Comparison of ENCODE assay signal across 22 mouse cellular contexts in the genomic region with DNA sequence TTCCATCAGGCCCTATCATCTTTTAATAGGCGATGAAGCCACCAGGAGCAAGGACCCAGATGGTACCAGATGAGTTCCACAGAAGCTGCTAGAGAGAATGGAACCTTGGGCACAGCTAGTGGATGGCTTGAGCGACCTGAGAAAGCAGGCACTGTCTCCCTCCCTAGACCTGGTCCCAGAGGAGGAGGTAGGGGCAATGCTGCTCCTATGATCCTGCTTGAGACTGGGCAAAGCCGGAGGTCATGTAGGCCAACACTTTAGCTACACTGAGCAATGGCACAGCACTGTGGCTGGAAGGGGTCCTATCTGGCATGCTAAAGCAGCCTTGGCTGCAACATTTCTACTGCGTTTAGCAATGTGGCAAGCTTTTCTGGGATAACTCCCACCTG. TPM values are rescaled to one million over a fixed set of nuclear protein-coding genes. Genes with fewer than 3 reads are reported as not detected.
DNase-seq lines count a peak whose midpoint lies in the region; ATAC-seq and TF ChIP-seq lines count a peak whose summit lies in the region.
"Had no signal": no experiment of that assay in that cellular context is flagged by ENCODE, and none has a peak within 500 bp of the region (broad histone marks: within the 10 kb centered on the region; RNA-seq: fewer than 3 reads in every experiment).

No protein-coding gene starts in this region.

- no peak overlapping the region for H3K4me2 ChIP-seq in heart, postnatal 0 days (ENCODE audit: low read depth, low read length)
- H3K4me2 ChIP-seq in liver, embryonic 12.5 days: peak overlapping the region; percentile 11
- H3K4me2 ChIP-seq in liver, postnatal 0 days (ENCODE audit: low read depth, low read length): no peak overlapping the region
- H3K4me2 ChIP-seq in intestine, embryonic 15.5 days (replicated peaks): peak overlapping the region; percentile 28; the same call in 1 of the 2 replicates
- H3K4me2 ChIP-seq in liver, embryonic 16.5 days (ENCODE audit: low read depth, low read length): no peak overlapping the region

- 0 out of 2 replicates have a peak, but pooled peaks cover 6% of the 10 kb centered on the region for H3K27me3 ChIP-seq in heart, postnatal 0 days (ENCODE audit: control insufficient read depth, insufficient read depth, low read length)
- peaks cover 43% of the 10 kb centered on the region for H3K27me3 ChIP-seq in liver, embryonic 12.5 days (replicated peaks)
- peaks cover 18% of the 10 kb centered on the region for H3K27me3 ChIP-seq in liver, postnatal 0 days (ENCODE audit: insufficient read depth, low read length)
- peaks cover 20% of the 10 kb centered on the region for H3K27me3 ChIP-seq in intestine, embryonic 15.5 days (replicated peaks)
- H3K27me3 ChIP-seq in liver, embryonic 16.5 days (ENCODE audit: control insufficient read depth, insufficient read depth, low read depth, low read length): peaks cover 14% of the 10 kb centered on the region

- peaks cover 27% of the 10 kb centered on the region for H3K4me1 ChIP-seq in heart, postnatal 0 days (ENCODE audit: control insufficient read depth, insufficient read depth)
- peaks cover 88% of the 10 kb centered on the region for H3K4me1 ChIP-seq in liver, embryonic 12.5 days
- H3K4me1 ChIP-seq in liver, postnatal 0 days (ENCODE audit: insufficient read depth): peaks cover 31% of the 10 kb centered on the region
- peaks cover 72% of the 10 kb centered on the region for H3K4me1 ChIP-seq in intestine, embryonic 15.5 days (replicated peaks)
- peaks cover 37% of the 10 kb centered on the region for H3K4me1 ChIP-seq in liver, embryonic 16.5 days (ENCODE audit: control insufficient read depth, low read depth, low read length)

- H3K27ac ChIP-seq in heart, postnatal 0 days (ENCODE audit: low read depth): peak overlapping the region; percentile 77; the same call in 1 of the 2 replicates
- peak overlapping the region; percentile 45 for H3K27ac ChIP-seq in liver, embryonic 12.5 days
- no peak overlapping the region for H3K27ac ChIP-seq in liver, postnatal 0 days (ENCODE audit: low read depth)
- H3K27ac ChIP-seq in intestine, embryonic 15.5 days: no peak overlapping the region
- 0 out of 2 replicates have a peak overlapping the region, but pooled peaks have one; percentile 8 for H3K27ac ChIP-seq in liver, embryonic 16.5 days (ENCODE audit: low read length)
- H3K27ac ChIP-seq: liver, embryonic 14.5 days had no signal

- TF ChIP-seq EP300 in heart, postnatal 0 days (IDR thresholded peaks at IDR 0.05; ENCODE audit: low read depth): no peak
- no peak for TF ChIP-seq EP300 in liver, postnatal 0 days (IDR thresholded peaks at IDR 0.05; ENCODE audit: low read depth)

- ATAC-seq in heart, postnatal 0 days (ENCODE audit: insufficient read depth, low read depth): no peak
- ATAC-seq in liver, embryonic 12.5 days: no peak
- ATAC-seq in liver, postnatal 0 days: no peak
- ATAC-seq in intestine, embryonic 15.5 days: no peak
- ATAC-seq in liver, embryonic 16.5 days (ENCODE audit: low read depth): no peak
- ATAC-seq: forebrain, postnatal 0 days had no signal

- no peak overlapping the region for H3K4me3 ChIP-seq in heart, postnatal 0 days (ENCODE audit: low read depth, low read length)
- H3K4me3 ChIP-seq in liver, embryonic 12.5 days: no peak overlapping the region
- H3K4me3 ChIP-seq in liver, postnatal 0 days (ENCODE audit: low read depth, low read length): no peak overlapping the region
- H3K4me3 ChIP-seq in intestine, embryonic 15.5 days (replicated peaks): no peak overlapping the region
- H3K4me3 ChIP-seq in liver, embryonic 16.5 days (ENCODE audit: low read depth, low read length): no peak overlapping the region
- H3K4me3 ChIP-seq: embryonic facial prominence, embryonic 10.5 days; megakaryocyte, embryonic 14.5 days had no signal

- H3K9me3 ChIP-seq in heart, postnatal 0 days (replicated peaks; ENCODE audit: control insufficient read depth, low read length): no peaks in the 10 kb centered on the region
- H3K9me3 ChIP-seq in liver, embryonic 12.5 days (replicated peaks): no peaks in the 10 kb centered on the region
- no peaks in the 10 kb centered on the region for H3K9me3 ChIP-seq in liver, postnatal 0 days (ENCODE audit: low read length)
- no peaks in the 10 kb centered on the region for H3K9me3 ChIP-seq in intestine, embryonic 15.5 days
- no peaks in the 10 kb centered on the region for H3K9me3 ChIP-seq in liver, embryonic 16.5 days (replicated peaks; ENCODE audit: control insufficient read depth, low read length)
- H3K9me3 ChIP-seq: embryonic facial prominence, embryonic 10.5 days; megakaryocyte, embryonic 14.5 days had no signal

- no peak overlapping the region for H3K9ac ChIP-seq in heart, postnatal 0 days (replicated peaks; ENCODE audit: low read depth, low read length)
- H3K9ac ChIP-seq in liver, embryonic 12.5 days: no peak overlapping the region
- no peak overlapping the region for H3K9ac ChIP-seq in liver, postnatal 0 days (replicated peaks)
- H3K9ac ChIP-seq in intestine, embryonic 15.5 days: no peak overlapping the region
- H3K9ac ChIP-seq in liver, embryonic 16.5 days (ENCODE audit: low read depth, low read length): no peak overlapping the region
- H3K9ac ChIP-seq: forebrain, postnatal 0 days; liver, embryonic 14.5 days had no signal

- DNase-seq in heart, postnatal 0 days (ENCODE audit: low spot score): no peak
- no peak for DNase-seq in heart, postnatal 4 days
- no peak for DNase-seq in liver, postnatal 0 days
- DNase-seq in ovary, adult 18-20 months (ENCODE audit: low spot score): no peak
- DNase-seq: adrenal gland, postnatal 14 days; cerebellum, adult 18-20 months; forebrain, postnatal 0 days; gastrocnemius, postnatal 14 days; lung, postnatal 14 days; thymus, adult 2 months had no signal

- WGBS in heart, postnatal 0 days: 78% methylated on average over 4 of the region's 4 CpGs
- whole genome bisulfite sequencing in liver, embryonic 12.5 days (ENCODE audit: insufficient replicate concordance): 78% methylated on average over 4 of the region's 4 CpGs
- 77% methylated on average over 4 of the region's 4 CpGs for WGBS in liver, postnatal 0 days (ENCODE audit: insufficient replicate concordance)
- WGBS in intestine, embryonic 15.5 days: 80% methylated on average over 4 of the region's 4 CpGs
- WGBS in liver, embryonic 16.5 days (ENCODE audit: insufficient replicate concordance): 71% methylated on average over 4 of the region's 4 CpGs

- no peak for TF ChIP-seq CTCF in heart, postnatal 0 days (IDR thresholded peaks at IDR 0.05; ENCODE audit: low read depth)
- no peak for TF ChIP-seq CTCF in liver, postnatal 0 days (IDR thresholded peaks at IDR 0.05; ENCODE audit: low read depth)

- H3K36me3 ChIP-seq in heart, postnatal 0 days (replicated peaks; ENCODE audit: control insufficient read depth, insufficient read depth, low read length): no peaks in the 10 kb centered on the region
- no peaks in the 10 kb centered on the region for H3K36me3 ChIP-seq in liver, embryonic 12.5 days
- H3K36me3 ChIP-seq in liver, postnatal 0 days (replicated peaks; ENCODE audit: insufficient read depth, low read length): no peaks in the 10 kb centered on the region
- no peaks in the 10 kb centered on the region for H3K36me3 ChIP-seq in intestine, embryonic 15.5 days
- H3K36me3 ChIP-seq in liver, embryonic 16.5 days (ENCODE audit: control insufficient read depth, insufficient read depth): no peaks in the 10 kb centered on the region
- H3K36me3 ChIP-seq: embryonic facial prominence, embryonic 10.5 days had no signal

RNA-seq across cellular contexts. Expression of a gene that starts 4.9 kb away (rescaled TPM):
- total RNA-seq in heart, postnatal 0 days (2014; rRNA removed; ENCODE audit: low replicate concordance): 34.1 and 38.1 TPM in 2 replicates
- polyA plus RNA-seq in heart, postnatal 0 days (2015; fragmentation: Nextera tagmentation; extraction: Ambion mirVana): 8.8 and 9.6 TPM in 2 replicates
- total RNA-seq in heart, postnatal 4 days (2021): 10 to 100 TPM; 31.2 to 33.4 TPM
- polyA plus RNA-seq in liver, embryonic 12.5 days (2016; fragmentation: Nextera tagmentation; extraction: Ambion mirVana): 5.9 and 6.2 TPM in 2 replicates
- polyA plus RNA-seq in liver, postnatal 0 days (2015; fragmentation: Nextera tagmentation; extraction: Ambion mirVana): 1.3 and 1.7 TPM in 2 replicates
- 14.3 and 19.3 TPM in 2 replicates for polyA plus RNA-seq in intestine, embryonic 15.5 days (2015; fragmentation: Nextera tagmentation; extraction: Ambion mirVana)
- 1.1 and 1.3 TPM in 2 replicates for polyA plus RNA-seq in liver, embryonic 16.5 days (2015; fragmentation: Nextera tagmentation; extraction: Ambion mirVana)

RNA-seq across cellular contexts. Expression of a gene that starts 21.0 kb away (rescaled TPM):
- total RNA-seq in heart, postnatal 0 days (2014; rRNA removed; ENCODE audit: low replicate concordance): 4.9 and 8.6 TPM in 2 replicates
- polyA plus RNA-seq in heart, postnatal 0 days (2015; fragmentation: Nextera tagmentation; extraction: Ambion mirVana): 4.4 and 5.2 TPM in 2 replicates
- total RNA-seq in heart, postnatal 4 days (2021): 1 to 10 TPM; 4.4 to 5.8 TPM
- 7.2 and 7.4 TPM in 2 replicates for polyA plus RNA-seq in liver, embryonic 12.5 days (2016; fragmentation: Nextera tagmentation; extraction: Ambion mirVana)
- polyA plus RNA-seq in liver, postnatal 0 days (2015; fragmentation: Nextera tagmentation; extraction: Ambion mirVana): 5.4 and 6.0 TPM in 2 replicates
- 16.4 and 18.5 TPM in 2 replicates for polyA plus RNA-seq in intestine, embryonic 15.5 days (2015; fragmentation: Nextera tagmentation; extraction: Ambion mirVana)
- 6.5 and 6.6 TPM in 2 replicates for polyA plus RNA-seq in liver, embryonic 16.5 days (2015; fragmentation: Nextera tagmentation; extraction: Ambion mirVana)

RNA-seq across cellular contexts. Expression of a gene that starts 35.6 kb away (rescaled TPM):
- total RNA-seq in heart, postnatal 0 days (2014; rRNA removed; ENCODE audit: low replicate concordance): 49.0 and 63.7 TPM in 2 replicates
- polyA plus RNA-seq in heart, postnatal 0 days (2015; fragmentation: Nextera tagmentation; extraction: Ambion mirVana): 38.4 and 41.9 TPM in 2 replicates
- 10 to 100 TPM; 43.4 to 44.5 TPM for total RNA-seq in heart, postnatal 4 days (2021)
- polyA plus RNA-seq in liver, embryonic 12.5 days (2016; fragmentation: Nextera tagmentation; extraction: Ambion mirVana): 56.7 and 61.5 TPM in 2 replicates
- 19.3 and 22.3 TPM in 2 replicates for polyA plus RNA-seq in liver, postnatal 0 days (2015; fragmentation: Nextera tagmentation; extraction: Ambion mirVana)
- polyA plus RNA-seq in intestine, embryonic 15.5 days (2015; fragmentation: Nextera tagmentation; extraction: Ambion mirVana): 94.8 and 106 TPM in 2 replicates
- 33.9 and 34.9 TPM in 2 replicates for polyA plus RNA-seq in liver, embryonic 16.5 days (2015; fragmentation: Nextera tagmentation; extraction: Ambion mirVana)

RNA-seq across cellular contexts. Expression of a gene that starts 38.8 kb away (rescaled TPM):
- not detected in 2 replicates for total RNA-seq in heart, postnatal 0 days (2014; rRNA removed; ENCODE audit: low replicate concordance)
- not detected in 2 replicates for polyA plus RNA-seq in heart, postnatal 0 days (2015; fragmentation: Nextera tagmentation; extraction: Ambion mirVana)
- not detected for total RNA-seq in heart, postnatal 4 days (2021)
- polyA plus RNA-seq in liver, embryonic 12.5 days (2016; fragmentation: Nextera tagmentation; extraction: Ambion mirVana): not detected in 2 replicates
- polyA plus RNA-seq in liver, postnatal 0 days (2015; fragmentation: Nextera tagmentation; extraction: Ambion mirVana): not detected in 2 replicates
- polyA plus RNA-seq in intestine, embryonic 15.5 days (2015; fragmentation: Nextera tagmentation; extraction: Ambion mirVana): not detected in 2 replicates
- polyA plus RNA-seq in liver, embryonic 16.5 days (2015; fragmentation: Nextera tagmentation; extraction: Ambion mirVana): not detected in 2 replicates
- total RNA-seq: adrenal gland, postnatal 14 days; forebrain, postnatal 0 days; gastrocnemius, postnatal 14 days; heart, postnatal 25 days; neutrophil, adult 5-6 weeks had no signal
- polyA plus RNA-seq: C2C12; embryonic facial prominence, embryonic 10.5 days; forebrain, postnatal 0 days; large intestine, adult 2 months; liver, embryonic 14.5 days; urinary bladder, adult 2 months had no signal

RNA-seq across cellular contexts. Expression of a gene that starts 42.9 kb away (rescaled TPM):
- not detected in 2 replicates for total RNA-seq in heart, postnatal 0 days (2014; rRNA removed; ENCODE audit: low replicate concordance)
- 0.33 TPM in 1 of 2 replicates, not detected in the other for polyA plus RNA-seq in heart, postnatal 0 days (2015; fragmentation: Nextera tagmentation; extraction: Ambion mirVana)
- total RNA-seq in heart, postnatal 4 days (2021): not detected
- 1.2 TPM in 1 of 2 replicates, not detected in the other for polyA plus RNA-seq in liver, embryonic 12.5 days (2016; fragmentation: Nextera tagmentation; extraction: Ambion mirVana)
- polyA plus RNA-seq in liver, postnatal 0 days (2015; fragmentation: Nextera tagmentation; extraction: Ambion mirVana): not detected in 2 replicates
- not detected in 2 replicates for polyA plus RNA-seq in intestine, embryonic 15.5 days (2015; fragmentation: Nextera tagmentation; extraction: Ambion mirVana)
- polyA plus RNA-seq in liver, embryonic 16.5 days (2015; fragmentation: Nextera tagmentation; extraction: Ambion mirVana): not detected in 2 replicates
- total RNA-seq: adrenal gland, postnatal 14 days; forebrain, postnatal 0 days; gastrocnemius, postnatal 14 days; heart, postnatal 25 days; left cerebral cortex, postnatal 36 days; neutrophil, adult 5-6 weeks had no signal
- polyA plus RNA-seq: C2C12; forebrain, postnatal 0 days; large intestine, adult 2 months had no signal

Comparison
In these comparisons a context has a peak if more than half of its experiments do, and no peak if none do; other contexts are left out.
1. H3K27ac ChIP-seq: peak in heart, postnatal 0 days (single experiment), liver, embryonic 12.5 days (single experiment) and liver, embryonic 16.5 days (single experiment); none in liver, postnatal 0 days (single experiment) and intestine, embryonic 15.5 days (single experiment).
2. H3K4me2 ChIP-seq: peak in liver, embryonic 12.5 days (single experiment) and intestine, embryonic 15.5 days (single experiment); none in heart, postnatal 0 days (single experiment), liver, postnatal 0 days (single experiment) and liver, embryonic 16.5 days (single experiment).